8 mouse cellular contexts compared by ENCODE assay signal in the genomic region with DNA sequence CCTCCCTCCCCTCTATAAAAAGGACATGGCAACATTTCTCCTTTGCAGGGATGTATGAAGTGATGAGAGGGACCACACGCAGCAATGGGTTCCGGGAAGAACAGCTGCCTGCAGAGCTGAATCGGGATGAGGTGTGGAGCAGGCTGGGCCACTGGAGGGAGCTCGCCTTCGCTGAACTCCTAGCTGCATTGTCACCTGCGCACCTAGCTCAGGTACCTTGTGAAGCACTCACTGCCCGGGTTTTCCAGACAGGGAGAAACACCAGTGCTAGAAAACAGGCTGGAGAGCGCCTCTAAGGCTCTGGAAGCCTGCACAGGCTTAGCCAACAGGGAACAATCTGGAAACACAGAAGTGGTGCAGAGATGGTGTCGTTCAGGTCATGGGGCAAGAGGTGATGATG. TPM values are rescaled to one million over a fixed set of nuclear protein-coding genes. Genes with fewer than 3 reads are reported as not detected.
DNase-seq lines count a peak whose midpoint lies in the region; ATAC-seq and TF ChIP-seq lines count a peak whose summit lies in the region.

No protein-coding gene starts in this region.

- no peak overlapping the region for H3K27ac ChIP-seq in heart, embryonic 15.5 days
- peak overlapping the region; percentile 83 for H3K27ac ChIP-seq in forebrain, embryonic 12.5 days
- H3K27ac ChIP-seq in kidney, embryonic 16.5 days (ENCODE audit: low read length), result no peak overlapping the region
- H3K27ac ChIP-seq in midbrain, embryonic 14.5 days (replicated peaks; ENCODE audit: low read depth, low read length), result peak overlapping the region; percentile 91

- H3K4me1 ChIP-seq in heart, embryonic 15.5 days (replicated peaks), result peaks cover 11% of the 10 kb centered on the region
- peaks cover 42% of the 10 kb centered on the region for H3K4me1 ChIP-seq in forebrain, embryonic 12.5 days
- H3K4me1 ChIP-seq in kidney, embryonic 16.5 days (ENCODE audit: insufficient read depth, low read length), result 0 out of 2 replicates have a peak, but pooled peaks cover 4% of the 10 kb centered on the region
- H3K4me1 ChIP-seq in midbrain, embryonic 14.5 days (ENCODE audit: control insufficient read depth, insufficient read depth, low read length), result peaks cover 46% of the 10 kb centered on the region

- WGBS in heart, embryonic 15.5 days, result 7% methylated on average over 9 of the region's 9 CpGs
- WGBS in forebrain, embryonic 12.5 days, result 7% methylated on average over 9 of the region's 9 CpGs
- 5% methylated on average over 9 of the region's 9 CpGs for WGBS in kidney, embryonic 16.5 days
- 6% methylated on average over 9 of the region's 9 CpGs for WGBS in midbrain, embryonic 14.5 days

- H3K9ac ChIP-seq in heart, embryonic 15.5 days, result no peak overlapping the region
- peak overlapping the region; percentile 50; the same call in 1 of the 2 replicates for H3K9ac ChIP-seq in forebrain, embryonic 12.5 days
- no peak overlapping the region for H3K9ac ChIP-seq in kidney, embryonic 16.5 days (replicated peaks; ENCODE audit: low read length)
- peak overlapping the region; percentile 62 for H3K9ac ChIP-seq in midbrain, embryonic 14.5 days (replicated peaks; ENCODE audit: low read length)

- peak overlapping the region; percentile 59; the same call in 1 of the 2 replicates for H3K4me2 ChIP-seq in heart, embryonic 15.5 days
- peak overlapping the region; percentile 55 for H3K4me2 ChIP-seq in forebrain, embryonic 12.5 days
- peak overlapping the region; percentile 61 for H3K4me2 ChIP-seq in kidney, embryonic 16.5 days (replicated peaks; ENCODE audit: low read depth, low read length)
- H3K4me2 ChIP-seq in midbrain, embryonic 14.5 days (ENCODE audit: low read length), result peak overlapping the region; percentile 63

- no peaks in the 10 kb centered on the region for H3K36me3 ChIP-seq in heart, embryonic 15.5 days
- no peaks in the 10 kb centered on the region for H3K36me3 ChIP-seq in forebrain, embryonic 12.5 days (replicated peaks)
- no peaks in the 10 kb centered on the region for H3K36me3 ChIP-seq in kidney, embryonic 16.5 days (ENCODE audit: insufficient read depth, low read length)
- no peaks in the 10 kb centered on the region for H3K36me3 ChIP-seq in midbrain, embryonic 14.5 days (ENCODE audit: control insufficient read depth, insufficient read depth, low read length)

- H3K9me3 ChIP-seq in heart, embryonic 15.5 days (replicated peaks), result no peaks in the 10 kb centered on the region
- no peaks in the 10 kb centered on the region for H3K9me3 ChIP-seq in forebrain, embryonic 12.5 days
- H3K9me3 ChIP-seq in kidney, embryonic 16.5 days (ENCODE audit: low read length), result no peaks in the 10 kb centered on the region
- no peaks in the 10 kb centered on the region for H3K9me3 ChIP-seq in midbrain, embryonic 14.5 days (ENCODE audit: control insufficient read depth, low read length)

- peak overlapping the region; percentile 36; the same call in 1 of the 2 replicates for H3K4me3 ChIP-seq in heart, embryonic 15.5 days
- H3K4me3 ChIP-seq in forebrain, embryonic 12.5 days (replicated peaks), result peak overlapping the region; percentile 24
- H3K4me3 ChIP-seq in kidney, embryonic 16.5 days (ENCODE audit: low read length), result no peak overlapping the region
- peak overlapping the region; percentile 23 for H3K4me3 ChIP-seq in midbrain, embryonic 14.5 days (replicated peaks; ENCODE audit: low read depth, low read length)

- no peak for DNase-seq in heart, adult 18-20 months
- DNase-seq in brain, embryonic 14.5 days (ENCODE audit: low read depth), result peak; percentile 85
- peak; percentile 84 for DNase-seq in midbrain, embryonic 14.5 days
- no peak for DNase-seq in layer of hippocampus, postnatal 25 days (ENCODE audit: extremely low spot score in 1 of 2, low spot score in 1 of 2)
- DNase-seq in layer of hippocampus, adult 18-20 months (ENCODE audit: low spot score in 2 of 2), result no peak

- peaks cover 30% of the 10 kb centered on the region for H3K27me3 ChIP-seq in heart, embryonic 15.5 days
- peaks cover 15% of the 10 kb centered on the region; the same call in 1 of the 2 replicates for H3K27me3 ChIP-seq in forebrain, embryonic 12.5 days
- peaks cover 8% of the 10 kb centered on the region; the same call in 1 of the 2 replicates for H3K27me3 ChIP-seq in kidney, embryonic 16.5 days (ENCODE audit: insufficient read depth, low read length)
- no peaks in the 10 kb centered on the region for H3K27me3 ChIP-seq in midbrain, embryonic 14.5 days (ENCODE audit: control insufficient read depth, insufficient read depth, low read length)

- TF ChIP-seq CTCF in brain, embryonic 14.5 days (IDR thresholded peaks at IDR 0.05; ENCODE audit: borderline replicate concordance, extremely low read depth, insufficient read depth, insufficient read length), result peak; percentile 67

- ATAC-seq in heart, embryonic 15.5 days (replicated peaks; ENCODE audit: insufficient number of reproducible peaks, insufficient read depth, low FRiP score, low read depth), result no peak
- 0 out of 2 replicates have a peak, but pooled peaks have one; percentile 3 for ATAC-seq in forebrain, embryonic 12.5 days (ENCODE audit: low FRiP score)
- ATAC-seq in kidney, embryonic 16.5 days (ENCODE audit: low FRiP score, low TSS enrichment), result peak; percentile 18; the same call in 1 of the 2 replicates
- peak; percentile 38 for ATAC-seq in midbrain, embryonic 14.5 days (ENCODE audit: low FRiP score, low TSS enrichment)

- no peak for TF ChIP-seq POLR2A in brain, embryonic 14.5 days (IDR thresholded peaks at IDR 0.05; ENCODE audit: borderline replicate concordance, extremely low read depth, insufficient read depth, insufficient read length, poor library complexity, severe bottlenecking)

RNA-seq across cellular contexts. Expression of a gene that starts 38.6 kb away (rescaled TPM):
- 0.09 and 0.77 TPM in 2 replicates for polyA plus RNA-seq in heart, embryonic 15.5 days (2015; fragmentation: Nextera tagmentation; extraction: Ambion mirVana)
- under 1 TPM; 0.07 to 0.46 TPM for total RNA-seq in heart, adult 18-20 months (2021)
- 0.11 TPM in 1 of 2 replicates, not detected in the other for polyA plus RNA-seq in brain, embryonic 14.5 days (2012; rRNA removed)
- not detected in 2 replicates for polyA plus RNA-seq in forebrain, embryonic 12.5 days (2016; fragmentation: Nextera tagmentation; extraction: Ambion mirVana)
- polyA plus RNA-seq in kidney, embryonic 16.5 days (2015; fragmentation: Nextera tagmentation; extraction: Ambion mirVana), result 0.04 TPM in 1 of 2 replicates, not detected in the other
- polyA plus RNA-seq in midbrain, embryonic 14.5 days (2014; fragmentation: Nextera tagmentation; extraction: Ambion mirVana), result not detected in 2 replicates
- not detected for total RNA-seq in layer of hippocampus, postnatal 25 days (2021)
- total RNA-seq in layer of hippocampus, adult 18-20 months (2021), result not detected

RNA-seq across cellular contexts. Expression of a gene that starts 43.7 kb away (rescaled TPM):
- polyA plus RNA-seq in heart, embryonic 15.5 days (2015; fragmentation: Nextera tagmentation; extraction: Ambion mirVana), result 34.5 and 45.1 TPM in 2 replicates
- 10 to 100 TPM; 11.1 to 12.3 TPM for total RNA-seq in heart, adult 18-20 months (2021)
- 38.8 and 52.4 TPM in 2 replicates for polyA plus RNA-seq in brain, embryonic 14.5 days (2012; rRNA removed)
- 61.4 and 62.7 TPM in 2 replicates for polyA plus RNA-seq in forebrain, embryonic 12.5 days (2016; fragmentation: Nextera tagmentation; extraction: Ambion mirVana)
- polyA plus RNA-seq in kidney, embryonic 16.5 days (2015; fragmentation: Nextera tagmentation; extraction: Ambion mirVana), result 56.6 and 61.1 TPM in 2 replicates
- 46.7 and 54.9 TPM in 2 replicates for polyA plus RNA-seq in midbrain, embryonic 14.5 days (2014; fragmentation: Nextera tagmentation; extraction: Ambion mirVana)
- 10 to 100 TPM; 21.2 to 26.9 TPM for total RNA-seq in layer of hippocampus, postnatal 25 days (2021)
- 10 to 100 TPM; 25.0 to 28.1 TPM for total RNA-seq in layer of hippocampus, adult 18-20 months (2021)

Comparison
In these comparisons a context has a peak if more than half of its experiments do, and no peak if none do; other contexts are left out.
1. H3K27ac ChIP-seq: peak in forebrain, embryonic 12.5 days (single experiment) and midbrain, embryonic 14.5 days (single experiment); none in heart, embryonic 15.5 days (single experiment) and kidney, embryonic 16.5 days (single experiment).
2. H3K9ac ChIP-seq: peak in forebrain, embryonic 12.5 days (single experiment) and midbrain, embryonic 14.5 days (single experiment); none in heart, embryonic 15.5 days (single experiment) and kidney, embryonic 16.5 days (single experiment).
3. DNase-seq: peak in brain, embryonic 14.5 days (single experiment) and midbrain, embryonic 14.5 days (single experiment); none in heart, adult 18-20 months (0 of 2), layer of hippocampus, postnatal 25 days (0 of 2) and layer of hippocampus, adult 18-20 months (0 of 2).
4. Peak in every context shown above with its lines, with median percentiles within 50 percentile points of each other: H3K4me2 ChIP-seq.